Mouse (Mus musculus) limb, embryonic 13.5 days (tissue): Measurements from ENCODE around the gene Slc4a8. TPM values are rescaled to one million over a fixed set of nuclear protein-coding genes. Genes with fewer than 3 reads are reported as not detected.

Source experiments
- ATAC-seq: fragments of 200-750 bp; cut with Nextera tagmentation; 2 replicates; pipeline ENCODE4 v1.8.0; 2017; ENCODE audit warnings: low read depth, moderate number of reproducible peaks, moderate TSS enrichment; ENCODE audit not compliant: low FRiP score
- H3K27ac ChIP-seq: fragments of 300-500 bp; sonication (generic); 2 replicates; pipeline ENCODE4 v1.5.1; 2015; ENCODE audit warnings: inconsistent platforms, mild to moderate bottlenecking, moderate library complexity
- H3K27me3 ChIP-seq: fragments of 300-500 bp; sonication (generic); 2 replicates; pipeline ENCODE4 v1.6.1; 2015; ENCODE audit warnings: mild to moderate bottlenecking, inconsistent platforms
- H3K36me3 ChIP-seq: fragments of 300-500 bp; sonication (generic); 2 replicates; pipeline ENCODE4 v1.6.1; 2015; ENCODE audit warnings: inconsistent platforms, mild to moderate bottlenecking, moderate library complexity
- H3K4me1 ChIP-seq: fragments of 300-500 bp; sonication (generic); 2 replicates; pipeline ENCODE4 v1.6.1; 2015; ENCODE audit warnings: inconsistent platforms
- H3K4me2 ChIP-seq: fragments of 300-500 bp; sonication (generic); replicated peaks from 2 replicates; pipeline ENCODE4 v1.6.1; 2015; ENCODE audit warnings: inconsistent platforms, mild to moderate bottlenecking, moderate library complexity
- H3K4me3 ChIP-seq: fragments of 300-500 bp; sonication (generic); 2 replicates; pipeline ENCODE4 v1.5.1; 2015; ENCODE audit warnings: moderate library complexity, mild to moderate bottlenecking, inconsistent platforms
- H3K9ac ChIP-seq: fragments of 300-500 bp; sonication (generic); 2 replicates; pipeline ENCODE4 v1.6.1; 2015; ENCODE audit warnings: mild to moderate bottlenecking, inconsistent platforms
- H3K9me3 ChIP-seq: fragments of 300-500 bp; sonication (generic); 2 replicates; pipeline ENCODE4 v1.6.1; 2016; ENCODE audit warnings: inconsistent platforms
- WGBS: fragments of 180-500 bp; shearing (Covaris S2); methylation state at CpG from one replicate; pipeline ENCODE4 v1.1.7; 2015; 5-methylcytosine and 5-hydroxymethylcytosine counted together
- polyA plus RNA-seq: library from polyadenylated mRNA; unstranded; fragments of >200 nt; fragmentation: Nextera tagmentation; extraction: Ambion mirVana; gene quantifications from 2 replicates; pipeline ENCODE4 v1.2.1, GENCODE M21; 2015

Gene Slc4a8
- polyA plus RNA-seq, result 4.8 and 4.9 TPM in 2 replicates

GRCm38 (mm10) chr15:100761419-100762185 lies at the start of gene Slc4a8:
Gene Slc4a8, plus strand, starts transcription at chr15:100761747.
- Histone ChIP-seq H3K27me3 (peaks cover 9% of the 10 kb centered on the region), H3K4me1 (peaks cover 20% of the 10 kb centered on the region), H3K36me3 (no peaks in the 10 kb centered on the region), H3K9me3 (no peaks in the 10 kb centered on the region), H3K9ac (peak within 1 kb of the TSS; percentile 70), H3K4me3 (peak within 1 kb of the TSS; percentile 67), H3K4me2 (peak within 1 kb of the TSS; percentile 92), H3K27ac (peak within 1 kb of the TSS; percentile 39; the same call in 1 of the 2 replicates)
- WGBS, result under 1% methylated on average over 63 of the region's 64 CpGs
- peak; percentile 95 for ATAC-seq

GRCm38 (mm10) chr15:100714470-100714869 lies 47.1 kb upstream of the Slc4a8 start:
- H3K9me3 ChIP-seq, result no peaks in the 10 kb centered on the region
- 85% methylated on average over 8 of the region's 8 CpGs for WGBS
- ATAC-seq, result no peak
- no peaks in the 10 kb centered on the region for H3K4me1 ChIP-seq
- no peak overlapping the region for H3K4me3 ChIP-seq
- H3K27me3 ChIP-seq, result no peaks in the 10 kb centered on the region
- no peak overlapping the region for H3K9ac ChIP-seq
- H3K4me2 ChIP-seq, result no peak overlapping the region
- H3K27ac ChIP-seq, result no peak overlapping the region
- no peaks in the 10 kb centered on the region for H3K36me3 ChIP-seq

GRCm38 (mm10) chr15:100715399-100715993 lies 46.1 kb upstream of the Slc4a8 start:
- H3K4me2 ChIP-seq, result no peak overlapping the region
- H3K27me3 ChIP-seq, result no peaks in the 10 kb centered on the region
- H3K4me3 ChIP-seq, result no peak overlapping the region
- ATAC-seq, result no peak
- WGBS, result 78% methylated on average over 9 of the region's 9 CpGs
- H3K4me1 ChIP-seq, result no peaks in the 10 kb centered on the region; the same call in 1 of the 2 replicates
- H3K9ac ChIP-seq, result no peak overlapping the region
- H3K9me3 ChIP-seq, result no peaks in the 10 kb centered on the region
- H3K27ac ChIP-seq, result no peak overlapping the region
- no peaks in the 10 kb centered on the region for H3K36me3 ChIP-seq

- no peaks in the 10 kb centered on the region; the same call in 1 of the 2 replicates for H3K4me1 ChIP-seq
- no peaks in the 10 kb centered on the region for H3K9me3 ChIP-seq
- H3K9ac ChIP-seq, result no peak overlapping the region
- no peaks in the 10 kb centered on the region for H3K36me3 ChIP-seq
- H3K4me2 ChIP-seq, result no peak overlapping the region
- H3K27me3 ChIP-seq, result peaks cover 5% of the 10 kb centered on the region; the same call in 1 of the 2 replicates
- ATAC-seq, result no peak
- no peak overlapping the region for H3K4me3 ChIP-seq
- H3K27ac ChIP-seq, result no peak overlapping the region
- 76% methylated on average over 6 of the region's 6 CpGs for WGBS
Measured at GRCm38 (mm10) chr15:100717933-100718332, 43.6 kb upstream of the Slc4a8 start.

- H3K36me3 ChIP-seq, result no peaks in the 10 kb centered on the region
- H3K27ac ChIP-seq, result no peak overlapping the region
Measured at GRCm38 (mm10) chr15:100718572-100718971, 43.0 kb upstream of the Slc4a8 start.

GRCm38 (mm10) chr15:100719217-100719616 lies 42.3 kb upstream of the Slc4a8 start:
- H3K4me2 ChIP-seq, result no peak overlapping the region
- H3K9me3 ChIP-seq, result no peaks in the 10 kb centered on the region
- no peak overlapping the region for H3K27ac ChIP-seq
- 92% methylated on average over 5 of the region's 5 CpGs for WGBS
- H3K4me3 ChIP-seq, result no peak overlapping the region
- ATAC-seq, result no peak
- no peak overlapping the region for H3K9ac ChIP-seq
- peaks cover 5% of the 10 kb centered on the region; the same call in 1 of the 2 replicates for H3K27me3 ChIP-seq
- H3K4me1 ChIP-seq, result no peaks in the 10 kb centered on the region; the same call in 1 of the 2 replicates
- H3K36me3 ChIP-seq, result no peaks in the 10 kb centered on the region

More at GRCm38 (mm10) chr15:100718572-100718971, 43.0 kb upstream of the Slc4a8 start:
- H3K4me1 ChIP-seq, result no peaks in the 10 kb centered on the region; the same call in 1 of the 2 replicates
- H3K9ac ChIP-seq, result no peak overlapping the region
- no peak overlapping the region for H3K4me2 ChIP-seq
- no peaks in the 10 kb centered on the region for H3K9me3 ChIP-seq
- no peak for ATAC-seq
- 80% methylated on average over 11 of the region's 11 CpGs for WGBS
- no peak overlapping the region for H3K4me3 ChIP-seq
- H3K27me3 ChIP-seq, result peaks cover 5% of the 10 kb centered on the region; the same call in 1 of the 2 replicates

- no peak overlapping the region for H3K9ac ChIP-seq
- peaks cover 5% of the 10 kb centered on the region; the same call in 1 of the 2 replicates for H3K27me3 ChIP-seq
- ATAC-seq, result no peak
- no peaks in the 10 kb centered on the region; the same call in 1 of the 2 replicates for H3K4me1 ChIP-seq
- no peak overlapping the region for H3K4me3 ChIP-seq
- WGBS, result 75% methylated on average over 10 of the region's 10 CpGs
- H3K27ac ChIP-seq, result no peak overlapping the region
- H3K4me2 ChIP-seq, result no peak overlapping the region
- no peaks in the 10 kb centered on the region for H3K9me3 ChIP-seq
- no peaks in the 10 kb centered on the region for H3K36me3 ChIP-seq
Measured at GRCm38 (mm10) chr15:100720066-100720465, 41.5 kb upstream of the Slc4a8 start.

GRCm38 (mm10) chr15:100721445-100721844 lies 40.1 kb upstream of the Slc4a8 start:
- H3K9ac ChIP-seq, result no peak overlapping the region
- 72% methylated on average over 5 of the region's 5 CpGs for WGBS
- no peaks in the 10 kb centered on the region for H3K36me3 ChIP-seq
- H3K4me2 ChIP-seq, result no peak overlapping the region
- H3K27ac ChIP-seq, result no peak overlapping the region
- H3K27me3 ChIP-seq, result peaks cover 10% of the 10 kb centered on the region; the same call in 1 of the 2 replicates
- no peaks in the 10 kb centered on the region; the same call in 1 of the 2 replicates for H3K4me1 ChIP-seq
- no peaks in the 10 kb centered on the region for H3K9me3 ChIP-seq
- no peak overlapping the region for H3K4me3 ChIP-seq
- ATAC-seq, result no peak

- Histone ChIP-seq H3K4me1 (no peaks in the 10 kb centered on the region; the same call in 1 of the 2 replicates), H3K4me2 (no peak overlapping the region), H3K36me3 (no peaks in the 10 kb centered on the region), H3K9me3 (no peaks in the 10 kb centered on the region), H3K9ac (no peak overlapping the region), H3K27me3 (peaks cover 14% of the 10 kb centered on the region), H3K27ac (no peak overlapping the region), H3K4me3 (no peak overlapping the region)
- 81% methylated on average over 4 of the region's 4 CpGs for WGBS
- no peak for ATAC-seq
Measured at GRCm38 (mm10) chr15:100722026-100722425, 39.5 kb upstream of the Slc4a8 start.

- ATAC-seq, result no peak
- peaks cover 20% of the 10 kb centered on the region for H3K27me3 ChIP-seq
- 78% methylated on average over 6 of the region's 6 CpGs for WGBS
Measured at GRCm38 (mm10) chr15:100722564-100722963, 39.0 kb upstream of the Slc4a8 start.

GRCm38 (mm10) chr15:100723505-100723904 lies 38.0 kb upstream of the Slc4a8 start:
- no peak overlapping the region for H3K27ac ChIP-seq
- no peak for ATAC-seq
- H3K4me1 ChIP-seq, result no peaks in the 10 kb centered on the region; the same call in 1 of the 2 replicates
- no peak overlapping the region for H3K9ac ChIP-seq
- WGBS, result 62% methylated on average over 14 of the region's 14 CpGs
- no peaks in the 10 kb centered on the region for H3K9me3 ChIP-seq
- peaks cover 29% of the 10 kb centered on the region for H3K27me3 ChIP-seq
- H3K4me2 ChIP-seq, result no peak overlapping the region
- no peak overlapping the region for H3K4me3 ChIP-seq
- no peaks in the 10 kb centered on the region for H3K36me3 ChIP-seq

More at GRCm38 (mm10) chr15:100722564-100722963, 39.0 kb upstream of the Slc4a8 start:
- Histone ChIP-seq H3K27ac (no peak overlapping the region), H3K9me3 (no peaks in the 10 kb centered on the region), H3K4me2 (no peak overlapping the region), H3K9ac (no peak overlapping the region), H3K4me3 (no peak overlapping the region), H3K36me3 (no peaks in the 10 kb centered on the region), H3K4me1 (no peaks in the 10 kb centered on the region; the same call in 1 of the 2 replicates)

- no peak overlapping the region for H3K4me3 ChIP-seq
- no peaks in the 10 kb centered on the region for H3K9me3 ChIP-seq
- WGBS, result 84% methylated on average over 11 of the region's 11 CpGs
- no peaks in the 10 kb centered on the region for H3K36me3 ChIP-seq
- H3K27me3 ChIP-seq, result peaks cover 61% of the 10 kb centered on the region
- H3K4me1 ChIP-seq, result peaks cover 10% of the 10 kb centered on the region
- H3K4me2 ChIP-seq, result no peak overlapping the region
- H3K27ac ChIP-seq, result no peak overlapping the region
- ATAC-seq, result no peak
- no peak overlapping the region for H3K9ac ChIP-seq
Measured at GRCm38 (mm10) chr15:100726721-100727120, 34.8 kb upstream of the Slc4a8 start.
